Mouse (Mus musculus) intestine, embryonic 14.5 days (tissue): ENCODE data around the gene Prss12. TPM values are rescaled to one million over a fixed set of nuclear protein-coding genes. Genes with fewer than 3 reads are reported as not detected.

Experiments used
- polyA plus RNA-seq: library from polyadenylated mRNA; unstranded; fragments of >200 nt; fragmentation: Nextera tagmentation; extraction: Ambion mirVana; gene quantifications from 2 replicates; pipeline ENCODE4 v1.2.1, GENCODE M21; 2014

The Prss12 gene
- polyA plus RNA-seq, 1 experiment from 2014 or later: 4.2 TPM

Other genes with a start within 250 kb of the Prss12 start
- 56.2 and 61.7 TPM in 2 replicates for gene Synpo2, start 210.8 kb upstream of the Prss12 start, polyA plus RNA-seq
- gene Sec24d, start 179.5 kb upstream of the Prss12 start, polyA plus RNA-seq: 88.0 and 98.2 TPM in 2 replicates
- gene Mettl14, start 60.8 kb upstream of the Prss12 start, polyA plus RNA-seq: 20.6 and 22.8 TPM in 2 replicates
- 2.6 and 2.7 TPM in 2 replicates for gene Ndst3, start 243.9 kb downstream of the Prss12 start, polyA plus RNA-seq